Mouse (Mus musculus): ENCODE measurements around the gene Evc2. TPM values are rescaled to one million over a fixed set of nuclear protein-coding genes. Genes with fewer than 3 reads are reported as not detected.
A peak's percentile ranks its signal among the peaks of the same experiment; 100 is the strongest.

Evc2 gene
- polyA plus RNA-seq (2015; fragmentation: Nextera tagmentation; extraction: Ambion mirVana) = 27.2 and 27.4 TPM in 2 replicates

GRCm38 (mm10) chr5:37338288-37338687 is at the start of gene Evc2:
TSS of gene Evc2 (plus strand) at chr5:37338499.
- peak within 1 kb of the TSS; percentile 89 for H3K9ac ChIP-seq
- H3K27ac ChIP-seq = peak within 1 kb of the TSS; percentile 94
- no peaks in the 10 kb centered on the region for H3K9me3 ChIP-seq
- H3K4me3 ChIP-seq = peak within 1 kb of the TSS; percentile 80
- H3K36me3 ChIP-seq = peaks cover 14% of the 10 kb centered on the region
- H3K4me2 ChIP-seq = peak within 1 kb of the TSS; percentile 70
- ATAC-seq (ENCODE audit: insufficient number of reproducible peaks, insufficient read depth, low FRiP score, low TSS enrichment, low read depth) = peak; percentile 53
- H3K27me3 ChIP-seq = no peaks in the 10 kb centered on the region
- peaks cover 49% of the 10 kb centered on the region for H3K4me1 ChIP-seq
- WGBS = 0% methylated on average over 27 of the region's 27 CpGs

GRCm38 (mm10) chr5:37289236-37289635 is 49.1 kb upstream of the Evc2 start:
- 14% methylated on average over 3 of the region's 3 CpGs for WGBS
- H3K4me3 ChIP-seq = no peak overlapping the region
- no peak overlapping the region for H3K27ac ChIP-seq
- H3K9me3 ChIP-seq = no peaks in the 10 kb centered on the region
- no peaks in the 10 kb centered on the region for H3K27me3 ChIP-seq
- no peak overlapping the region for H3K9ac ChIP-seq
- H3K4me1 ChIP-seq = no peaks in the 10 kb centered on the region
- no peak for ATAC-seq (ENCODE audit: insufficient number of reproducible peaks, insufficient read depth, low FRiP score, low TSS enrichment, low read depth)
- no peak overlapping the region for H3K4me2 ChIP-seq
- H3K36me3 ChIP-seq = 0 out of 2 replicates have a peak, but pooled peaks cover 6% of the 10 kb centered on the region

- Histone ChIP-seq H3K4me2 (no peak overlapping the region), H3K4me3 (no peak overlapping the region), H3K27me3 (no peaks in the 10 kb centered on the region), H3K9me3 (no peaks in the 10 kb centered on the region), H3K4me1 (no peaks in the 10 kb centered on the region), H3K27ac (no peak overlapping the region), H3K36me3 (0 out of 2 replicates have a peak, but pooled peaks cover 6% of the 10 kb centered on the region), H3K9ac (no peak overlapping the region)
- 69% methylated on average over 9 of the region's 9 CpGs for WGBS
- no peak for ATAC-seq (ENCODE audit: insufficient number of reproducible peaks, insufficient read depth, low FRiP score, low TSS enrichment, low read depth)
Observed at GRCm38 (mm10) chr5:37290983-37291382, 47.3 kb upstream of the Evc2 start.

GRCm38 (mm10) chr5:37296717-37297116 is 41.6 kb upstream of the Evc2 start:
- Histone ChIP-seq H3K27ac (no peak overlapping the region), H3K9ac (no peak overlapping the region), H3K4me1 (peaks cover 7% of the 10 kb centered on the region), H3K4me2 (no peak overlapping the region), H3K27me3 (no peaks in the 10 kb centered on the region), H3K9me3 (no peaks in the 10 kb centered on the region), H3K36me3 (peaks cover 27% of the 10 kb centered on the region), H3K4me3 (no peak overlapping the region)
- ATAC-seq (ENCODE audit: insufficient number of reproducible peaks, insufficient read depth, low FRiP score, low TSS enrichment, low read depth) = no peak
- 59% methylated on average over 10 of the region's 10 CpGs for WGBS

GRCm38 (mm10) chr5:37298370-37298769 is 39.9 kb upstream of the Evc2 start:
- H3K9me3 ChIP-seq = no peaks in the 10 kb centered on the region
- no peak overlapping the region for H3K9ac ChIP-seq
- H3K4me1 ChIP-seq = peaks cover 7% of the 10 kb centered on the region
- 20% methylated on average over 7 of the region's 7 CpGs for WGBS
- H3K36me3 ChIP-seq = peaks cover 37% of the 10 kb centered on the region
- no peak overlapping the region for H3K27ac ChIP-seq
- H3K4me3 ChIP-seq = no peak overlapping the region
- no peak overlapping the region for H3K4me2 ChIP-seq
- H3K27me3 ChIP-seq = no peaks in the 10 kb centered on the region
- ATAC-seq (ENCODE audit: insufficient number of reproducible peaks, insufficient read depth, low FRiP score, low TSS enrichment, low read depth) = no peak

- no peaks in the 10 kb centered on the region for H3K27me3 ChIP-seq
- H3K4me2 ChIP-seq = no peak overlapping the region
- H3K27ac ChIP-seq = no peak overlapping the region
- no peaks in the 10 kb centered on the region for H3K4me1 ChIP-seq
- 89% methylated on average over 9 of the region's 9 CpGs for WGBS
- H3K36me3 ChIP-seq = peaks cover 92% of the 10 kb centered on the region
- H3K9me3 ChIP-seq = peaks cover 4% of the 10 kb centered on the region; the same call in 1 of the 2 replicates
- H3K9ac ChIP-seq = no peak overlapping the region
- no peak overlapping the region for H3K4me3 ChIP-seq
- ATAC-seq (ENCODE audit: insufficient number of reproducible peaks, insufficient read depth, low FRiP score, low TSS enrichment, low read depth) = no peak
Observed at GRCm38 (mm10) chr5:37310026-37310425, 28.3 kb upstream of the Evc2 start.

- Histone ChIP-seq H3K9me3 (peaks cover 13% of the 10 kb centered on the region), H3K9ac (no peak overlapping the region), H3K27me3 (no peaks in the 10 kb centered on the region), H3K4me2 (no peak overlapping the region), H3K36me3 (peaks cover 96% of the 10 kb centered on the region), H3K4me3 (no peak overlapping the region), H3K27ac (no peak overlapping the region), H3K4me1 (no peaks in the 10 kb centered on the region)
- WGBS = 83% methylated on average over 12 of the region's 12 CpGs
- no peak for ATAC-seq (ENCODE audit: insufficient number of reproducible peaks, insufficient read depth, low FRiP score, low TSS enrichment, low read depth)
Observed at GRCm38 (mm10) chr5:37312980-37313722, 25.1 kb upstream of the Evc2 start.

GRCm38 (mm10) chr5:37318715-37319114 is 19.6 kb upstream of the Evc2 start:
- ATAC-seq (ENCODE audit: insufficient number of reproducible peaks, insufficient read depth, low FRiP score, low TSS enrichment, low read depth) = no peak
- 91% methylated on average over 6 of the region's 6 CpGs for WGBS
- Histone ChIP-seq H3K4me2 (no peak overlapping the region), H3K4me1 (no peaks in the 10 kb centered on the region), H3K9ac (no peak overlapping the region), H3K9me3 (peaks cover 13% of the 10 kb centered on the region), H3K4me3 (no peak overlapping the region), H3K36me3 (peaks cover 97% of the 10 kb centered on the region), H3K27ac (no peak overlapping the region), H3K27me3 (no peaks in the 10 kb centered on the region)

GRCm38 (mm10) chr5:37320174-37320573 is 18.1 kb upstream of the Evc2 start:
- H3K9ac ChIP-seq = no peak overlapping the region
- no peaks in the 10 kb centered on the region for H3K4me1 ChIP-seq
- H3K4me3 ChIP-seq = no peak overlapping the region
- 78% methylated on average over 3 of the region's 3 CpGs for WGBS
- H3K4me2 ChIP-seq = no peak overlapping the region
- no peaks in the 10 kb centered on the region for H3K27me3 ChIP-seq
- H3K36me3 ChIP-seq = peaks cover 97% of the 10 kb centered on the region
- peaks cover 7% of the 10 kb centered on the region for H3K9me3 ChIP-seq
- ATAC-seq (ENCODE audit: insufficient number of reproducible peaks, insufficient read depth, low FRiP score, low TSS enrichment, low read depth) = no peak
- no peak overlapping the region for H3K27ac ChIP-seq

- no peak overlapping the region for H3K4me3 ChIP-seq
- WGBS = 88% methylated on average over 4 of the region's 4 CpGs
- H3K27me3 ChIP-seq = no peaks in the 10 kb centered on the region
- no peak for ATAC-seq (ENCODE audit: insufficient number of reproducible peaks, insufficient read depth, low FRiP score, low TSS enrichment, low read depth)
- H3K4me2 ChIP-seq = no peak overlapping the region
- no peak overlapping the region for H3K27ac ChIP-seq
- H3K4me1 ChIP-seq = no peaks in the 10 kb centered on the region
- peaks cover 97% of the 10 kb centered on the region for H3K36me3 ChIP-seq
- H3K9me3 ChIP-seq = peaks cover 2% of the 10 kb centered on the region
- H3K9ac ChIP-seq = no peak overlapping the region
Observed at GRCm38 (mm10) chr5:37320761-37321160, 17.5 kb upstream of the Evc2 start.

GRCm38 (mm10) chr5:37326675-37327074 is 11.6 kb upstream of the Evc2 start:
- no peak overlapping the region for H3K4me3 ChIP-seq
- no peaks in the 10 kb centered on the region for H3K27me3 ChIP-seq
- H3K9ac ChIP-seq = no peak overlapping the region
- no peak overlapping the region for H3K27ac ChIP-seq
- ATAC-seq (ENCODE audit: insufficient number of reproducible peaks, insufficient read depth, low FRiP score, low TSS enrichment, low read depth) = no peak
- no peaks in the 10 kb centered on the region for H3K9me3 ChIP-seq
- peaks cover 94% of the 10 kb centered on the region for H3K36me3 ChIP-seq
- no peak overlapping the region for H3K4me2 ChIP-seq
- H3K4me1 ChIP-seq = no peaks in the 10 kb centered on the region
- WGBS = 87% methylated on average over 6 of the region's 6 CpGs

GRCm38 (mm10) chr5:37330449-37331132 is 7.7 kb upstream of the Evc2 start:
- no peak overlapping the region for H3K27ac ChIP-seq
- H3K9ac ChIP-seq = no peak overlapping the region
- peaks cover 70% of the 10 kb centered on the region for H3K36me3 ChIP-seq
- H3K4me2 ChIP-seq = no peak overlapping the region
- H3K4me3 ChIP-seq = no peak overlapping the region
- H3K9me3 ChIP-seq = no peaks in the 10 kb centered on the region
- peaks cover 14% of the 10 kb centered on the region for H3K4me1 ChIP-seq
- 86% methylated on average over 8 of the region's 8 CpGs for WGBS
- no peak for ATAC-seq (ENCODE audit: insufficient number of reproducible peaks, insufficient read depth, low FRiP score, low TSS enrichment, low read depth)
- no peaks in the 10 kb centered on the region for H3K27me3 ChIP-seq

Data from embryonic facial prominence, embryonic 13.5 days (tissue).